Mouse (Mus musculus) urinary bladder, postnatal 4 days (tissue): ENCODE data around the gene Sept9.
"Not testable (repeated sequence)": the region's sequence is repeated elsewhere in the genome, so short reads cannot be mapped to it uniquely, and the experiment has no call there.

ENCODE experiments used
- DNase-seq, 2 experiments: peaks; one replicate each; pipeline ENCODE4 v3.0.0; 2021 to 2022; ENCODE audit warnings: low spot score in 2 of 2

Sept9 gene

GRCm38 (mm10) chr11:117312028-117312901, 112.8 kb downstream of the Sept9 start:
- DNase-seq: peak in 1 of 2 experiments; percentile 79

- DNase-seq: no peak
Observed at GRCm38 (mm10) chr11:117312936-117313335, 113.5 kb downstream of the Sept9 start.

GRCm38 (mm10) chr11:117313446-117313845, 114.0 kb downstream of the Sept9 start:
- DNase-seq: no peak

- no peak for DNase-seq
Observed at GRCm38 (mm10) chr11:117314026-117314425, 114.6 kb downstream of the Sept9 start.

GRCm38 (mm10) chr11:117314520-117314919, 115.1 kb downstream of the Sept9 start:
- DNase-seq: no peak

- peak in 1 of 2 experiments; percentile 60 for DNase-seq
Observed at GRCm38 (mm10) chr11:117315309-117315708, 115.8 kb downstream of the Sept9 start.

GRCm38 (mm10) chr11:117316441-117317331, 117.2 kb downstream of the Sept9 start:
- DNase-seq: no peak

- no peak for DNase-seq
Observed at GRCm38 (mm10) chr11:117317429-117318101, 118.1 kb downstream of the Sept9 start.

- DNase-seq: no peak
Observed at GRCm38 (mm10) chr11:117318202-117318601, 118.7 kb downstream of the Sept9 start.

- DNase-seq: no peak
Observed at GRCm38 (mm10) chr11:117318731-117319542, 119.5 kb downstream of the Sept9 start.

GRCm38 (mm10) chr11:117319543-117320335, 120.3 kb downstream of the Sept9 start:
- no peak for DNase-seq

GRCm38 (mm10) chr11:117320482-117320881, 121.0 kb downstream of the Sept9 start:
- DNase-seq: no peak

GRCm38 (mm10) chr11:117321311-117321971, 122.0 kb downstream of the Sept9 start:
- DNase-seq: no peak

GRCm38 (mm10) chr11:117322311-117322710, 122.8 kb downstream of the Sept9 start:
- DNase-seq: no peak

- DNase-seq: no peak
Observed at GRCm38 (mm10) chr11:117322730-117323579, 123.5 kb downstream of the Sept9 start.

GRCm38 (mm10) chr11:117323976-117324574, 124.6 kb downstream of the Sept9 start:
- no peak for DNase-seq

- not testable (repeated sequence) for DNase-seq
Observed at GRCm38 (mm10) chr11:117324718-117325117, 125.3 kb downstream of the Sept9 start.

GRCm38 (mm10) chr11:117325131-117325467, 125.6 kb downstream of the Sept9 start:
- no peak for DNase-seq
